Mouse (Mus musculus): ENCODE measurements around the gene Glrx5.

Gene Glrx5

DNA sequence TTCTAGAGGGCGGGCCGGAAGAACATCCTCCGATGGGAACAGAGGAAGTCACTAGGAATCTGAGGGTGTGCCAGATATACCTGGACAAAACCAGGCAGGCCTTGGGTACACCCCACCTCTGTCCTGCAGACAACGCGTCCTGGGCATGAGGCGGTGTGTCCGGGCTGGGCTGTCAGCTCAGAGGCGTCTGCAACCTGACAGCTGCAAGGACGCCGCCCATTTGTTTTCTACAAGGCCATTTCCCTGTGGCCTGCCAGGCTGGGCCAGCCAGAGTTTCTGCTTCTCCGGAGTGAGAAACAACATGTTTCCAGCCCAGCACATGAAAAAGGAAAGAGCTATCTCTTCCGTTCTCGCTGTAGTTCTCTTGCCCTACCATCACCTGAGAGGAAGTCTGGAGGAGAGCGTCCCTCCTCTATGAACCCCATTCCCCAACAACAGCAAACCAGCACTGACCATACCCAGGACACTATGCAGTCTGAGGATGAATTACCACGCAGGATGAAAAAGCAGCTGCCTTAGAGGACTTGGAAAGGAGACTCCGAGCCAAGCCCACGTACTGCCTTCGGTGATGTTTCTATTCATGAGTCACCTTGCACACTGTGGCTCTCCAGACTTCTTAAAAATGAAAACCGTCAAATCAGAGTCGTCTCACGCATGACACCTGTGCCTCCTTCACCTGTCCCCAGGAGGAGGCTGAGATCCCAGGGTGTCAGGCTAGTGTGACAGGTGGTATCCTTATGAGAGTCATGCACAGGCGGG, 27.4 kb upstream of the Glrx5 start:
- DNase-seq: no peak

DNA sequence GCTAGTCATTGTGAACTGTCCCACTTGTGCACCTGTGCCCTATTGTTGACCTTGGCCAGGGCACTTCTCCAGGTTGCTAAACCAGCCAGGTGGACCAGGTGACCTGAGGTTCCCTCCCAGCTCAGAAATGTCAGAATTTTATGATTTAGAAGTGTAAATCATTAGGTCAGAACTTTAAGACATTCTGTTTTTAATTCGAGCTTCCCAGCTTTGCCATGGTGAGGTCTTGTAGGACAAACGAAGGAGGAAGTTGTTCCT, 26.8 kb upstream of the Glrx5 start:
- no peak for DNase-seq

GRCm38 (mm10) chr12:105008150-105008549, 24.3 kb upstream of the Glrx5 start:
- no peak for DNase-seq

DNA sequence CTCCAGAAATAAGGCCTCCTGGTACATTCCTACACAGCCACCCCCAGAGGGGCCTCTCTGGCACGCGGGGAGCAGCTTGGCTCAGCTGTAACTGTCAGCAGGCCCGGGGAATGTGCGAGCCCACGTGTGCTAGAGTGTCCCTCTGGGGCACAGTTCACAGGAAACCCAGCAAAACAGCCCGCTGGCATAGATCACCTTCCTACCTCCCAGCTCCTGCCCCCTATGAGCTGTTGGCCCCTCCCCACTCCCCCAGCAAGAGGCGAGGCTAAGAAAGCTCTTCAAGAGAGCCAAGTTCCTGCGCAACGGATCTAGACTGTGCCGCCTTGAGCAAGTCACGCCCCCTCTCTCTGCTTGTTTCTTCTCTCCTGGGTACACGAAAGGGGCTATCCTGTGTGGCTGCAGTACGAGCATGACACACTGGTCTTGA, 23.7 kb upstream of the Glrx5 start:
- DNase-seq: no peak

DNA sequence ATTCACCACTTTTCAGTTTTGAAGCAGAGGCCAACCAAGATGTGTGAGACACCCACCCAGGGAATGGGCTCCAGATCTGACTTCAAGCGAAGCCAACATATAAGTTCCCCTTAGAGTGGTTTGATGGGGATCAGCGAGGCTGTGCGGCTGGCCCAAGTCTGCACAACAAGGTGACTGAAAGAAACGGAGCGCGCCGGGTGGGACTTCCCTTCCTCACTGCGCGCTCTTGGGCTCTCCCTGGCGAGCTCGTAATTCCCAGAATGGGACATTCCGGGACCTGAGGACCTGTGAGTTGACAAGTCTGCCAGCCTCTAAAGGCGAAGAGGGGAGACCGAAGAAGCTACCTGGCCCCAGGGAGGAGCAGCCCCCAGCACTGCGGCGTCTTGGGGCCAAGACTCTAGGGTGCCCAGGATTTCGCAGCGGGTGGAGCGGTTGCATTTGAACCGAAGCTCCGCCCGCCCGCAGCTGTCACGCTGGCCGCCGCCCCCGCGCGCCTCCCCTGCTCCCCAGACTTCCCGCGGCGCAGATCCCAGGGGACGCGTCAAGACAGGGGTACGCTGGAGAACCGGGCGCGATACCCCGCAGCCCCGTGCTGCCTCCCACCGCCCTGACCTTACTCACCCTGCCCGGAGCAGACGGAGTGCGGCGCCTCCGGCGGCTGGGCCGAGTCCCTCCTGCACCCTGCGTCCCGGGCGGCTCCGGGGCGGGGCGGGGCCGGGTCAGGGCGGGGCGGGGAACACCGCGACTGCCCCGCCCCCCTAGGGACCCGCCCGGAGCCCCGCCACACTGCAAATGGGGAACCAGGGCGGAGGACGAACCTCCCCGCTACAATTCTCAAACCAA, 22.9 kb upstream of the Glrx5 start, which contains the start of gene Syne3:
Gene Syne3 (minus strand): TSS at position 440 of the 843 bp plus-strand sequence.
- DNase-seq: peak in 1 of 2 experiments; percentile 37

GRCm38 (mm10) chr12:105010213-105010790, 22.2 kb upstream of the Glrx5 start:
- no peak for DNase-seq

- no peak for DNase-seq
Measured at GRCm38 (mm10) chr12:105011589-105011988, 20.9 kb upstream of the Glrx5 start.

GRCm38 (mm10) chr12:105012314-105012713, 20.2 kb upstream of the Glrx5 start:
- DNase-seq: no peak

GRCm38 (mm10) chr12:105013065-105013464, 19.4 kb upstream of the Glrx5 start:
- DNase-seq: no peak

GRCm38 (mm10) chr12:105016199-105016598, 16.3 kb upstream of the Glrx5 start:
- peak in 1 of 2 experiments; percentile 43 for DNase-seq

DNA sequence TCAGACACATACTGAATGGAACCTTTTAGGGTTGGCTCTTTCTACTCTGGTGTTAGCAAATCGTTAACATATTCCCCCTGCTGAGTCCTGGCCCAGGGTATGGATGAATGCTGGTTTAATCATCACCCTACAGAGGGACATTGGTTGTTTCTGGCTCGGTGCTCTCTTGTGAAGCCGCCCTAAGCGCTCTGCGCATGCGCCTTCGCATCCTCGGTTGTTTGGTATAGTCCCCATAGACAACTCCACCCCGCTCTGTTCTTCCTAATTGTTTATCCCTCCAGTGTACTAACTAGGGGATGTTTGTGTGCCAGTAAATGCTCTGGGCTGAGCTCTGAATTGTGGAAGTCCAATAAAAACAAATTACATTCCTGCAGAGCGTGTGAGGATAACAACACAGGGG, 15.8 kb upstream of the Glrx5 start:
- peak; percentile 54 for DNase-seq

DNA sequence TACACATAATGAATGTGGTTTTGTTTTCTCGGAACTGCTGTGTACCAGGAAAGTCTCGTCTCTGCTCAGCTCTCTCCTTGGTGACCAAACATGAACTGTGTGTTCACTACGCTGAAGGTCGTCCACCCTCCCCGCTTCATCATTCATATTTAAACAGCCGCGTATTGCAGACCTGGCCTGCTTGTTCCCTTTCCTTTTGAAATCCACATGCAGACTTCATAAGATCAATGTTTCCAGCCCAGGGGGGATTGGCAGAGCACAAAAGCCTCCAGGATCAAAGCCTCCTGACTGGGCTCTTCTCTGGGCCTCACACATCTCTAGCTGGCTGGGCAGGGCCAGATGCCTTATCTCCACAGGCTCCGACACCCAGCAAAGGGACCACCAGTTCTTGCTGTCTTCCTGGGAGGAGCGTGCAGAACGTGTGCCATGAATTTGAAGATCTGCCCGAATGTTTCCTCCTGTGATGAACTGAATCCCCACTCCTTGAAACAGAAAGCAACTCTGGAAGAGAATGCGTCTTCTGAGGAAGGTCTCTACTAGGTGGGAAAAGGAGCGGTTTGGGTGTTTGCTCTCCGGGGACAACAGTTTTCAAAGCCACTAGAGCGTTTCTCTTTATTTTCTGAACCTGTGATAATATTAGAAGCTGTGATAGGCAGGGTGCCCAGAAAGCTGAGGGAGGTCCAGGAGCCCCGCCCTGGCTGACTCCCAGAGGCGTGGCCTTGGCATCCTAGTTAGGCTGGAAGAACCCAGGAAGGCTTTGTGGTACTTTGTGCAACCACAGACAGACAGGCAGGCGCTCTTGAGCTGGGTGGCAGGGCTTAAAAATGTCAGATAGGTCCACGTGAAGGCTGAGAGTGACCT, 12.9 kb upstream of the Glrx5 start:
- DNase-seq: peak; percentile 49 to 65

DNA sequence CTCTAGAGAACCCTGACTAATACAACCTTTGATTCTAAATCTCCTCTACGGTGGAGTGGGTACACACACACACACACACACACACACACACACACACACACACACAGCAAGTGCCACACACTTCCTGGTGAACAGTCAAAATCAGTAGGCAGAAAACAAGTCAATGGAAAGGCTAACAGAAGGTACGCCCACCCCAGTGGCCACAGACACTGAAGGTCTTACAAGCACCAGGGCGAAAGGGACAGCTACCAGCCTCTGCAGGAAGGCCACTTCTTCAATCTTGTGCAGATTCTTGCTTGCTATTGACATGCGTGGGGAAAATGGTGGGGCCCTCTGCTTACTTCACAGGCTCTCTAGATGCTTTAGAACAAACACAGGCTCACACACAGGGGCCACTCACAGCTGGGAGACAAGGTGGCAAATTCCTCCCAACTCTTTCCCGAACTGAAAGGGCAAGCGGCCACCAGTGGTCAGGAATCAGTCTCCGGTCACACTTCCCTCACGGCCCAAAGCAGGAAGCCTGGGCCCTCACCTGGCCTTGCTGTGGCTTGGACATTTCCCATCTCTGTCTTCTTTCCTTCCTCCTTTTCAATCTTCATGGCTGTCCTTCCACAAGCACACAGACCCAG, 10.9 kb upstream of the Glrx5 start:
- no peak for DNase-seq

DNA sequence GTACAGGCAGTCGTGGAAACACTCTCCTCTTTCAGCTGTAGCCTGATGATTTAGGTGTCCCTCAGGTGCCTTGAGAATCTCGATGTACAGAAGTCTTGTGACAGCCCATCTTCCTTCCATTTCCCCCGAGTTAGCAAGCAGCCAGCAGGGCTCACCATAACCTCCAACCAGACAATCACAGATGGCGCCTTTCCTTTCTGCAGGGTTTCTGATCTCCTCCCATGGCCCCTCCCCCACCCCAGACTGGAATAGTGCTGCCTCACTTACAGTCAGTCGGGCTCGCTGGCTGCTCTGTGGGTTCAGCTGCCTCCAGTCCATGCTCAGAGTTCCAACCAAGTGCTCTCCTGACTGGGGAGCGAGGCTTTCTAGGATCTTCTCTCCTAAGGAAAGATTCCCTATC, 10.3 kb upstream of the Glrx5 start:
- peak; percentile 41 to 73 for DNase-seq

GRCm38 (mm10) chr12:105022776-105023175, 9.7 kb upstream of the Glrx5 start:
- no peak for DNase-seq

DNA sequence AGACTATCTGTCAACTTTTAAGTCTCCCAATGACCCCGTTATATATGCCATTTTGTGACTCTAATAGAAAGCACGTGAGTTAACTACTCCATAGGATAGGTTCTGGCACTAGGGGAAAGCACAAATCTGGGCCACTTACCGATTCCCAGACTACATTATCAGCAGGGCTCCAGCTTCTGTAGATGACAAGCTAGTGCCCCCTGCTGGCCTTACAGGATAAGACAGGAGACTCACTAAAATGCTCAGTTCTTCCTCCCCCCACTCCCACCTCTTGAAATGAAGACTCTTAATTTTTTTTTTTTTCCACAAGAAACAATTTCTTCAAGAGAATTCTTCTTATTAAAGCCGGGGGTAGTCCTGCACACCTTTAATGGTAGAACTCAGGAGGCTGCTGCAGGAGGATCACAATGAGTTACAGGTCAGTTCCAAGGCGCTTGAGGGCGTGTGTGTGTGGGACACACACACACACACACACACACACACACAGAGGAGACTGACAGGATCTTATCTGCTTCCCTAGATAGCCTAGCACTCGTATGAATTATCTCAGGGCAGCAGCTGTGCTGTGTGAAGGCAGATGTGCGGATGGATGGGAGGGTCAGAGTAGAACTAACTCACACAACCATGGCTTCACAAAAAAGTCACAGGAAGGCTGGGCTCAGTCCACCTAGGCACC, 7.1 kb upstream of the Glrx5 start:
- peak; percentile 83 to 89 for DNase-seq

- DNase-seq: no peak
Measured at GRCm38 (mm10) chr12:105025947-105026586, 6.4 kb upstream of the Glrx5 start.

DNA sequence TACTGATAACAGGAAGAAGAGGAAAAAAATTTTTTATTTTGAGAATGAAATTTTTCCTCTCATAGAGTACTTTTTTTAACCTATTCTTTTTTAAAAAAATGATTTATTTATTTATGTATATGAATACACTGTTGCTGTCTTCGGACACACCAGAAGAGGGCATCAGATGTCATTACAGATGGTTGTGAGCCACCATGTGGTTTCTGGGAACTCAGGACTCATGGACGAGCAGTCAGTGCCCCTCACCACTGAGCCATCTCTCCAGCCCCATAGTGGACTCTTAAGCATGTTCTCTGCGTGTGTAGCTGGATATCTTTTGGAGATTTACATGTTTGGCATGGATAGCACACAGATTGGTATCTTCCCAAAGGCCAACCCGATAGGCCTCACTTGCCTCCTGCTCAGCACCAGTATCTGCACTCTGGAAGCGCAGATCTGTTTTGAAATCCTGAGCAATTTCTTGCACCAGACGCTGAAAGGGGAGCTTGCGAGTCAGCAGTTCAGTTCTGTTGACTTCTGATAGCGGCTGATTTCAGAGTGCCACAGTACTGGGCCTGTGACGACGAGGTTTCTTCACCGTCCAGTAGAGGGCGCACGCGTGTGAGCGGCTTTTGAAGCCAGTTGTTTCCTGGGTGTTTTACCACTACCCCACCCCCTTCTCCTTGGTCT, 5.0 kb upstream of the Glrx5 start:
- DNase-seq: peak; percentile 50 to 72

- no peak for DNase-seq
Measured at GRCm38 (mm10) chr12:105029890-105030289, 2.6 kb upstream of the Glrx5 start.
